Mouse (Mus musculus): ENCODE data around the gene Tbl1x.

Tbl1x gene

GRCm38 (mm10) chrX:77544550-77544949 lies 33.7 kb downstream of the Tbl1x start:
- no peak for DNase-seq (ENCODE audit: low spot score)

GRCm38 (mm10) chrX:77545362-77546078 lies 34.7 kb downstream of the Tbl1x start:
- DNase-seq (ENCODE audit: low spot score) = no peak

DNA sequence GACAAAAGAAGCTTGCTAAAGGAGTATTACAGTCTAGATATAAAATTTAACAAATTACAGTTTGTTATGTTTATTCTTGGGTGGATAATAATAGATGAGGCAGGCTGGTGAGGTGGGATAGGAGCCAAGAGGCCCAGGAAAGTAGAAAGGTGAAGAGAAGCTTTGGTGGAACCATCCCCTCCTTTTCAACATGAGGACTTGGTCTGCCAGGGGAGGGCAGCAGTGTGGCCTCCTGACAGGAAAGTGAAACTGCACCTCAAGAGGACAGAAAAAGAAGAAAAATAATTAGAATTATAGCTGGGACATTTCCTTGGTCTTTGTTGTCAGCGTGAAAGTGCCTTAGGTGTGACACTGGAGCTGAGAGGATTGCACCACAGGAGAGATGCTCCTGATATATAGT lies 35.6 kb downstream of the Tbl1x start:
- no peak for DNase-seq (ENCODE audit: low spot score)

DNA sequence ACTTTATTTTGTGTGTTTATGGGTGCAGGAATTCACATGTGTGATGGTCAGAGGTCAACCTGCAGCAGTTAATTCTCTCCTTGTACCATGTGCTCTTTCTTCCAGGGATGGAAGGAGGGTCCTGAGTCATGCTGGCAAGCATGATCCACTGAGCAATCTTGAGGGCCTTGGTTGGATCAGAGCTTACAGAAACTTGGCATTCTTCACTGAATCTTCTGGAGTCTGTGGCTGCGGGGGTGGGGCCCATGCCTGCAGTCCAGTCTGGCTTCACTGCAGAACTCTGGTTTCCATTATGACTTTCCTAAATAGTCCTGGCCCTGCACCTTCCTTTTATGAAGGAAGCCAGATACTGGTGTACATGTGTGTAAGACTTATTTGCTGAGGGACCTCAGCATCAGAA lies 38.1 kb downstream of the Tbl1x start:
- no peak for DNase-seq (ENCODE audit: low spot score)

DNA sequence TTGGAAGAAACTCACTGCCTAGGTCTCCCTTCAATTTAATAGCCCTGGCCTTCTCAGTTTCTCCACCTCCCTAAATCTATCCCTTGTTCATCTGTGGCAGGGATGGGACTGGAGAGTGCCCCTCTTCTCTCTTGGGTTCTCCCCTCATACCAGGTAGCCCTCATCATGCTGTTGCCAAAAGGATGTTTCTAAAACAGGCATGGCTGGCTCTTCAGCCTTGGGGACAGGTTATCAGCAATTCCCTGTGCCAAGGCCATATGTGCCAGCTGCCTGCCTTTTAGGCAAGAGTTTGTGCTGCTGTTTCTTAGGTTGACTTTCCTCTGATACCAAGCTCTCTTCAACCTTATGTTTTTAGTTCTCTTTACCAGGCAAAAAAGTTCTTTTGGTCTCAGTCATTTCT lies 39.6 kb downstream of the Tbl1x start:
- DNase-seq (ENCODE audit: low spot score) = no peak

DNA sequence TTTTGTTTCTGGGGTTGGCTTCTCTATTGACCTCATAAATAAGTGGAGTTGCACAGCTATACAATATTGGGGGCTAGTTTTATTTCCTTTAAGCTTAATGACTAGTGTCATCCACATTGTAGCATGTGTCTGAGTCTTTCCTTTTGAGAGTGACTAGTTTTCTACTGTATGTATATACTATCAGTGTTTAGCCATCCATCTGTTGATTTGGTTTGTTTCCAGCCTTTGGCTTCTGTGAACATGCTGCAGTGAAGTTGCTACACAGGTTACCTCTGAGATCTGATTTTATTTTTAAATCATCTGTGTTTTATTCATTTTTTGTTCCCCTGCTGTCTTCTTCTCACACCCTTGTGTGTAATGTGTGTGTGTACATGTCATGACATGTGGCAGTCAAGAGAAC lies 40.5 kb downstream of the Tbl1x start:
- no peak for DNase-seq (ENCODE audit: low spot score)

DNA sequence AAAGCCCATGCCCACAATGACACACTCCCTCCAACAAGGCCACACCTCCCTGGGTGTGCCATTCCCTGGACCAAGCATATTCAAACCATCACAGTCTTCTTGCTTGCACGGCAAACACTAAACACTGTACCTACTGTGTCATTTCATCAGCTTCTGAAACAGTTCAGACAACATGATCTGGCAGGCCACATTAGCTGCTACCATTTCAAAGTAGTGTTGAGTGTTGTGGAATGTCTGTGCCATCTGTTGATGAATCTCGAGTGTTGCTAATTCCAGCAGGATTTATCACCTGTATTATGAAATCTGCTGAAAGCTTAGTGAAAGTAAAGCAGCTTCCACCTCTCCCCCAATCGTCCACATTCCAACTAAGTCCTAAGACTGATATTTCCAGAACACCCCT lies 41.3 kb downstream of the Tbl1x start:
- DNase-seq (ENCODE audit: low spot score) = no peak

DNA sequence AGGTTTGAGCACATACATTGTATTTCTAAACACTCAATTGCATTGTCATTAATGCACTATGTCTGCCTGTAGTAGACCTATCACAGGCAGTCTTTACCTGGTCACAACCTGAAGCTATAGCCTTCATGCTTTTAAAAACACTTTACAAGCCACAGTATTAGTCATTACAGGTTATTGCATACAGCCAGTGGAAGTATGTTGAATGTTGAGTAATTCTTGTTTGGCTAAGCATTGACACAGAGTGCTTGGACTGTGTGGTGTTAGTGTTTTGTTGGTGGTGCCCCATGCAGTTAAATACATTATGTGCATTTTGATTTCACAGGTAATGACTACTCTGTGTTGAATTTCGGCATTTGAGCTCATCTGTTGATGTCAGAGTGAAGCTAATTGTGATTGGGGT lies 45.2 kb downstream of the Tbl1x start:
- no peak for DNase-seq (ENCODE audit: low spot score)

GRCm38 (mm10) chrX:77559199-77559881 lies 48.5 kb downstream of the Tbl1x start:
- no peak for DNase-seq (ENCODE audit: low spot score)

DNA sequence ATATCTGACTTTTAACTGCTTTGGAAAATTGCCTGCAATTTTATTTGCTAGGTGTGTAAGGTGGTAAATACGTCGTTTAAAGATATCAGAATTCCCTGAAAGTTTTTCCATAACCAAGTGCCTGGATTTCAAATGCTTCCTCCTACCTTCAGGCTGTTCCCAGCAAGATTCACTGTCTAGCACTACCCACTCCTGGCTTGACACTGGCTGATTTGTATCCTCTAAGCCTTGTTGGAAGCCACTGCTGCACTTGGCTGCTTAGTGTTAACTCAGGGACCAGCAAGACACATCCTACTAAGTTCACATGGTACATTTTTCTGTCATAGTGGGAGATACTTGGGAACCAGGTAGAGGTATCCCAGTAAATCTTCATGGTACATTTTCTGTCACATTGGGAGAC lies 52.8 kb downstream of the Tbl1x start:
- DNase-seq (ENCODE audit: low spot score) = no peak

DNA sequence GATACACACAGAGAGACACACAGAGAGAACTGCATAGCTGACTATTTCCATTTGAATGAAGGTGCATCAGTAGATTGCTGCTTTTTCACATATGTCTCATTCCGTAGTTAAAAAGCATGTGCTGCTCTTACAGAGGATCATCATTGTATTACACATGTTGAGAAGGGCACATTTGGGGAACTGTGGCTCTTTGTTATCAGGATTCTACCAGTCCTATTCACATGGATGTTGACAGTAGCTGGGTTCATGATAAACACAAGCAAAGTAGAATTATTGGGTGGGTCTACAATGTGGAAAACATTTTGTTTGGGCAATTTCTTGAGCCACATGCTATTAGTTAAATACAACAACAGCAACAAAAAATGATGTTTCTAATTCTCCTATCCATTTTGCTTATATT lies 55.9 kb downstream of the Tbl1x start:
- DNase-seq (ENCODE audit: low spot score) = no peak

- DNase-seq (ENCODE audit: low spot score) = no peak
These were observed 57.2 kb downstream of the Tbl1x start for GRCm38 (mm10) chrX:77568013-77568412.

- DNase-seq (ENCODE audit: low spot score) = no peak
These were observed 62.9 kb downstream of the Tbl1x start for GRCm38 (mm10) chrX:77573743-77574142.

DNA sequence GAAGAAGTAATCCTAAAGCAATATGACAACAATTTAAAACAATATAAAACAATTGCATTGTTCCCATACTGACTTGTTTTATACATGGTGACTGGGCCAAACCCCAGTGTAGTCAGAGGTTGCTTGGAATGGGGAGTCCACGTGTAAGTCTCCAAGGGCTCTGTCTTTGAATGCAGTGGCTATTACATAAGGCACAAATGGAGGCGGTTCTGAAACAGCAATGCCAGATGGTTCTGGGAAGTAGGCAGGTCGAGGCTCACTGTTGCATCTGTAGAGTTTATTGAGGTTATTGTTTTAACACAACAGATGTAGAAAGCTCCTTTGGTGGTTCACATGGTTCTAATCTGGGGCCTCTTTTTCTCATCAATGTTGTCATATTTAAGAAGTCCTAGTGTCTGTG lies 66.3 kb downstream of the Tbl1x start:
- DNase-seq (ENCODE audit: low spot score) = no peak

DNA sequence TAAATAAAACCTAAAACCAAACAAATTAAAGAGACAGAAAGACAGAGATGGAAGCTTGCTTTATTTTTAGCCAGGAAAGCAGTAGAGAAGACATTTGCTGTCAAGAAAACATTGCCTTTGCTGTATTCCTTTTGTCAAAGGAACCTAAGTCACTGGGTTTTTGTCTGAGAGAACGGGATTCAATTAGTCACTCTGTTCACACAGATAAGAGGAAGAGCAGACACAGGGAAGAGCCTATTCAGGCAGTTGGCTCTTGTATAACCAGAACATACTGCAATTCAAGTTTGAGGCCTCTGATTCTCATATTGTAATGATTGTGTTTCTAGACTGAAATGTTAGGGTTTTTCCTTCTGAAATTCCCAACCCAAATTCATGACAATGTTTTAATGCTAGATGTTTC lies 67.4 kb downstream of the Tbl1x start:
- DNase-seq (ENCODE audit: low spot score) = no peak

DNA sequence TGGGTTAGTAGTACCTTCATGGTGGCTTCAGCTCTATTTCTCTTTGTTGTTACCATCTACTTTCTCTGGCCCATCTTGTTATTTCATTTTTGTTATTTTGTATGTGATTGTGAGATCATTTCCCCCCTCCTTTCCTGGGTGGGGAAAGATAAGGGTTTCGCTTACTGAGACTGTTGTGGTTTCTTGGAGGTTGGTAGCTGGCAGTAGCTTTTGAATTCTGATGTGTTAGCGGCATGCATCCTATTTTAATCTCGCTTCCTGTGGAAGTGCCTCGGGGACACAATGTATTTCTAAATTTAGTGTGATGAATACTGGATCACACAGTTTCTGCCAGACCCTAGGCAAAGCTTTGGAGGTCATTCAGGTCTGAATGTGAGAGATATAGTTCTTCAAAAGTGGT lies 69.2 kb downstream of the Tbl1x start:
- no peak for DNase-seq (ENCODE audit: low spot score)

- no peak for DNase-seq (ENCODE audit: low spot score)
These were observed 75.2 kb downstream of the Tbl1x start for GRCm38 (mm10) chrX:77585974-77586373.

DNA sequence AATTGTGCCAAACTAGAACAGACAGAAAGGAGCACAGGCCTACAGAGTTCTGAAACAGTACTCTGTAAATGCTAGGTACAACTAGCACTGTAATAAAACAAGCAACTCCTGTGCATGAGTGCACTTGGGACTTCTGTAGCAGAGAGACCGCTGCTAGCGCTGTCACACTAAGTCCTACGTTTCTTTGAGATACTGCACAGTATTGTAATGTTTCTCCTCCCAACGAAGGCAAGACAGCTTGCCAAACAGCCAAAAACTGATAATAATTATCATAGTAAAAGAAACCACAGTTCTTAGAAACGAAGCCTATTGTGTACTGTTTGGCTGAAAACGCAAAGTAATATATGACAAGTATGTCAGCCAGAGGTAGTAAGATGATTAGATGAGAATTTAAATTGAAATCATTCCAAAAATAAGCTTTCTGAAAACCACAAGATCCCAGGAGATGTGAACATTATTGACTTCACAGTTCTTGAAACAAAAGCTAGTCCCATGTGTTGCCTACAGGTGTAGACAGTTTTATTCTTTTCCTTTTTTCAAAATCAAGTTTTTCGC lies 83.9 kb downstream of the Tbl1x start:
- no peak for DNase-seq (ENCODE audit: low spot score)

DNA sequence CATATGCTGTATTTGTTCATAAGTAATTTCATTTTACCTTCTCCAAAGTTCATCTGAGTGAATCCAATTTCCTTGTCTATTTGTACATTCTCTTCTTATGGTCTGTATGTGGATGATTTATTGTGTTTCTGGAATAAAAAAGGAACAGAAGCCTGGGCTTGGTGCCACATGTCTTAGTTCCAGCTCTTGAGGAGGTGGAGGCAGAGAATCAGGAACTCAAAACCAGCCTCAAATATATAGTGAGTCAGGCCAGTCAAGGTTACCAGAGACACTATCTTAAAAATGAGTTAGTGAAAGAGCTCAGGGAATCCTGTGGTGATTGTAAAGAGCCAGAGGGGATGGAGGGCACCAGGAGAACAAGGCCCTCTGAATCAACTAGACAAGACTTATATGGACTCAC lies 86.9 kb downstream of the Tbl1x start:
- DNase-seq (ENCODE audit: low spot score) = no peak

GRCm38 (mm10) chrX:77598736-77599135 lies 87.9 kb downstream of the Tbl1x start:
- no peak for DNase-seq (ENCODE audit: low spot score)

DNA sequence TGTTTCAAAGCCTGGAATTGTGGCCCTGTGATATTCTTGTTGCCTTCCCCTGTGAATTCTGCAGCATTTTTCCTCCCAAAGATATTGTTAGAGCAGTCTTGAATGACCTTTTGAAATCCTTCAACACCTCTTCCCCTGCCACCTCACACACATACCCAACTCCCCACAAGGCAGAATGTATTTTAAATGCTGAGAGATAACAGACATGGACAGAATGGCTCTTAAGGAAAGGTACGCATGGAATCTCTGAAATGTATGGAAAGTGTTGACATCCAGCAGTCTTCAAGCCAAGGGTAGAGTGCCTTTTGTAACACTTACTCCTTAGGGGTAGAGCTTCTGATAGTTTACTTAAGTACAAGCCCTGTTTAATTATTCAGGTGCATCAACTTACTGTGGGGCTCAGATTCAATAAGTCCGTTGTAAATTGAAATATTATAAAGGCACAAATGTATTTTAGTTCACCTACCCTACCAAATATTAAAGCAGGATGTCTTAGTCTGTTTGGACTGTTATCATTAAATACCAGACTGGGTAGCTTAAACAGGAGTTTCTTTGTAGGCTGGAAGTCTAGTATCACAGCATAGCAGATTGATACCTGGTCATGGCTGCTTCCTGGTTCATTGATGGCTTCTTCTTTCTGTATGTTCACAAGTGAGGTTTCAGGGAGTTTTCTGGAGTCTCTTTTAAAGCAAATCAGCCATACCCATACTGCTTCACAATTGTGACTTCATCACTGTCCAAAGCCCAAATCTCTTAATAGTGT lies 92.9 kb downstream of the Tbl1x start:
- DNase-seq (ENCODE audit: low spot score) = no peak

DNA sequence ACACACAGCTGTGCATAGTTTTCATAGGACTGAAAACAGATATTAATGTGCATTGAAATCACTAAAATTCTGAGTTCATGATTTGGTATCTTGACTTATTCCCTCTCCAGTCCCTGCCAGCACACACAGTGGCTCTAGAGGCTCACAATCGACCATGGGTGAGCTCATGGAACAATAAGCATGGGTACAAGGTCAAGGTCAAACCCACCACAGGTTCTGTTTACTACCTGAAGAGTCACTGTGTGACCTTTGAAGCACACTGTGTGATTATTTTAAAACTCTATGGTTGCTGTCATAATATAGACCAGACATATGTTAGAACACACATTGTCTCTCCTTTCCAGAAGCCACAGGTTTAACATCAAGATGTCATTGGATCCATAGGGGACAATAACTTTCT lies 96.7 kb downstream of the Tbl1x start:
- no peak for DNase-seq (ENCODE audit: low spot score)

All from embryo, embryonic 10.5 days (tissue).